Mouse (Mus musculus): ENCODE results near the gene Rcor1. TPM values are rescaled to one million over a fixed set of nuclear protein-coding genes. Genes with fewer than 3 reads are reported as not detected.
"Not testable (repeated sequence)": the region's sequence is repeated elsewhere in the genome, so short reads cannot be mapped to it uniquely, and the experiment has no call there.

The Rcor1 gene
- polyA plus RNA-seq, 1 experiment from 2014 or later = 8.0 TPM

- WGBS = 88% methylated on average over 2 of the region's 2 CpGs
- no peak overlapping the region for H3K4me2 ChIP-seq
- no peaks in the 10 kb centered on the region for H3K27me3 ChIP-seq
- H3K9ac ChIP-seq = no peak overlapping the region
- no peak overlapping the region for H3K4me3 ChIP-seq
- peaks cover 7% of the 10 kb centered on the region for H3K36me3 ChIP-seq (ENCODE audit: poor library complexity, severe bottlenecking)
- H3K9me3 ChIP-seq (replicated peaks) = no peaks in the 10 kb centered on the region
- no peak for ATAC-seq
- peaks cover 17% of the 10 kb centered on the region for H3K4me1 ChIP-seq
- H3K27ac ChIP-seq = no peak overlapping the region
Observed at GRCm38 (mm10) chr12:111044880-111045279, 5.7 kb downstream of the Rcor1 start.

DNA sequence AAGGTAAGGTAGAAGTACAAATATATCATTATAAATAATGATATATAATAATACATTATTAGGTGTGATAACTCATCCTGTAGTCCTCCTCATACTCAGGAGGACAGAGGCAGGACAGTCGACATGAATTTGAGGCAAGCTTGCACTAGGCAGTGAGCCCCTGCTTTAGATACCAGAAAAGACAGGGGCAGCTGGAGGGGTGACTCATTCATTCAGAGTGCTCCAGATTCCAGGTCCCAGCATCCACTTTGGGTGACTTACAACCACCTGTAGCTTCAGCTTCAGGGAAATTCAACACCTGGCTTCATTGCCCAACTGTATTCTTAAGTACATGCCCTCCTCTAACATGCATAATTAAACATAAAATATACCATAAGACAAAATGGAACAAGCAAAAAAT lies 7.7 kb downstream of the Rcor1 start:
- no peaks in the 10 kb centered on the region for H3K9me3 ChIP-seq (replicated peaks)
- WGBS = 78% methylated on average over 1 of the region's 1 CpGs

DNA sequence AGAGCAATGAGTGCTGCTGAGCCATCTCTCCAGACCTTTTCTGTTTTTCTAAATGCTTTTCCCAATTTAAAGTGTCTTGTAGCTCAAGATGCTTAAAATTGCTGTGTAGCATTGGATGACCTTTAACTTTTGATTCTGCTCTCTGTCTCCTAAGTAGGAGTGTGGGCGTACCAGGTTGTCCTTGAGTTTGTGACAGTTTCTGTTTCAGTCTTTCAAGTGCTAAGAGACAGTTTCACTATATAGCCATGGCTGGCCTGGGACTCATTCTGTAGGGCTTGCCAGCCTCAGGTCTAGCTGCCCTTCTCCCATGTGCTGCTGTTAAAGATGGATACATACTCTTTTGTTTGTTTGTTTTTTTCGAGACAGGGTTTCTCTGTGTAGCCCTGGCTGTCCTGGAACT lies 9.1 kb downstream of the Rcor1 start:
- ATAC-seq = no peak
- Histone ChIP-seq H3K27ac (no peak overlapping the region), H3K4me3 (no peak overlapping the region), H3K36me3 (ENCODE audit: poor library complexity, severe bottlenecking) (peaks cover 14% of the 10 kb centered on the region), H3K27me3 (no peaks in the 10 kb centered on the region), H3K4me2 (no peak overlapping the region), H3K9me3 (replicated peaks) (no peaks in the 10 kb centered on the region), H3K4me1 (peaks cover 7% of the 10 kb centered on the region; the same call in 1 of the 2 replicates), H3K9ac (no peak overlapping the region)
- 92% methylated on average over 2 of the region's 2 CpGs for WGBS

More for the DNA sequence above, 7.7 kb downstream of the Rcor1 start:
- H3K9ac ChIP-seq = no peak overlapping the region
- ATAC-seq = no peak
- peaks cover 7% of the 10 kb centered on the region; the same call in 1 of the 2 replicates for H3K4me1 ChIP-seq
- H3K36me3 ChIP-seq (ENCODE audit: poor library complexity, severe bottlenecking) = peaks cover 14% of the 10 kb centered on the region
- H3K4me2 ChIP-seq = no peak overlapping the region
- H3K4me3 ChIP-seq = no peak overlapping the region
- H3K27ac ChIP-seq = no peak overlapping the region
- no peaks in the 10 kb centered on the region for H3K27me3 ChIP-seq

GRCm38 (mm10) chr12:111050256-111050655 lies 11.1 kb downstream of the Rcor1 start:
- H3K4me3 ChIP-seq = no peak overlapping the region
- no peak for ATAC-seq
- peaks cover 11% of the 10 kb centered on the region for H3K36me3 ChIP-seq (ENCODE audit: poor library complexity, severe bottlenecking)
- H3K9ac ChIP-seq = no peak overlapping the region
- H3K27ac ChIP-seq = no peak overlapping the region
- 90% methylated on average over 2 of the region's 2 CpGs for WGBS
- H3K9me3 ChIP-seq (replicated peaks) = no peaks in the 10 kb centered on the region
- H3K4me2 ChIP-seq = no peak overlapping the region
- no peaks in the 10 kb centered on the region for H3K27me3 ChIP-seq
- peaks cover 7% of the 10 kb centered on the region; the same call in 1 of the 2 replicates for H3K4me1 ChIP-seq

GRCm38 (mm10) chr12:111063361-111063760 lies 24.2 kb downstream of the Rcor1 start:
- no peak overlapping the region for H3K27ac ChIP-seq
- no peak overlapping the region for H3K4me3 ChIP-seq
- 89% methylated on average over 2 of the region's 2 CpGs for WGBS
- H3K27me3 ChIP-seq = no peaks in the 10 kb centered on the region
- no peaks in the 10 kb centered on the region for H3K9me3 ChIP-seq (replicated peaks)
- H3K4me2 ChIP-seq = no peak overlapping the region
- H3K4me1 ChIP-seq = no peaks in the 10 kb centered on the region
- H3K9ac ChIP-seq = no peak overlapping the region
- ATAC-seq = no peak
- peaks cover 11% of the 10 kb centered on the region for H3K36me3 ChIP-seq (ENCODE audit: poor library complexity, severe bottlenecking)

GRCm38 (mm10) chr12:111064220-111064619 lies 25.1 kb downstream of the Rcor1 start:
- Histone ChIP-seq H3K9me3 (replicated peaks) (no peaks in the 10 kb centered on the region), H3K4me2 (no peak overlapping the region), H3K27me3 (no peaks in the 10 kb centered on the region), H3K27ac (no peak overlapping the region; the same call in 1 of the 2 replicates), H3K36me3 (ENCODE audit: poor library complexity, severe bottlenecking) (peaks cover 2% of the 10 kb centered on the region), H3K4me3 (no peak overlapping the region), H3K4me1 (no peaks in the 10 kb centered on the region), H3K9ac (no peak overlapping the region)
- ATAC-seq = no peak
- 94% methylated on average over 3 of the region's 3 CpGs for WGBS

- no peaks in the 10 kb centered on the region for H3K4me1 ChIP-seq
- no peak overlapping the region for H3K4me2 ChIP-seq
- no peak for ATAC-seq
- no peak overlapping the region for H3K4me3 ChIP-seq
- H3K27me3 ChIP-seq = no peaks in the 10 kb centered on the region
- 96% methylated on average over 5 of the region's 5 CpGs for WGBS
- no peak overlapping the region for H3K27ac ChIP-seq
- H3K36me3 ChIP-seq (ENCODE audit: poor library complexity, severe bottlenecking) = no peaks in the 10 kb centered on the region; the same call in 1 of the 2 replicates
- H3K9ac ChIP-seq = no peak overlapping the region
- H3K9me3 ChIP-seq (replicated peaks) = no peaks in the 10 kb centered on the region
Observed at GRCm38 (mm10) chr12:111065330-111065729, 26.2 kb downstream of the Rcor1 start.

DNA sequence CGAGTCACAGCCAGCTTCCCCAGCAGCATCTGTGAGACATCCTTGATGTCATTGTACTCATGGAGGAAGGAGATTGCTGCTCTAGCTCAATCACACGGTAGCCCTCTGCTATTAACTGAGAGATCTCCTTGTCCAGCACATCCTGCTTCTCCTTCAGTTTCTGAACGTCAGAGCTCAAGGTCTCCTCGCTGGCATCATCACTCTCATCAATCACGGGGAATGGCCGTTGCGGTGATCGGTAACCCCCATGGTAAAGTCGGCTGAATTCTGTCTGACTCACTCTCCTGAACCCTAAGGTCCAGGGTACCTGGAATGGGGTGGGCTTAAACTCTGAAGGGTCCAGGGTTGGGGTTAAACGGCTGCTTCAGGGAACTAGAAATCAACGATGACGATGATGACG lies 28.7 kb downstream of the Rcor1 start:
- no peak overlapping the region for H3K4me2 ChIP-seq
- H3K9ac ChIP-seq = no peak overlapping the region
- H3K4me3 ChIP-seq = no peak overlapping the region
- no peaks in the 10 kb centered on the region for H3K27me3 ChIP-seq
- ATAC-seq = no peak
- H3K9me3 ChIP-seq (replicated peaks) = no peaks in the 10 kb centered on the region
- no peak overlapping the region for H3K27ac ChIP-seq
- H3K36me3 ChIP-seq (ENCODE audit: poor library complexity, severe bottlenecking) = no peaks in the 10 kb centered on the region; the same call in none of the 2 replicates
- 94% methylated on average over 13 of the region's 13 CpGs for WGBS
- H3K4me1 ChIP-seq = no peaks in the 10 kb centered on the region

DNA sequence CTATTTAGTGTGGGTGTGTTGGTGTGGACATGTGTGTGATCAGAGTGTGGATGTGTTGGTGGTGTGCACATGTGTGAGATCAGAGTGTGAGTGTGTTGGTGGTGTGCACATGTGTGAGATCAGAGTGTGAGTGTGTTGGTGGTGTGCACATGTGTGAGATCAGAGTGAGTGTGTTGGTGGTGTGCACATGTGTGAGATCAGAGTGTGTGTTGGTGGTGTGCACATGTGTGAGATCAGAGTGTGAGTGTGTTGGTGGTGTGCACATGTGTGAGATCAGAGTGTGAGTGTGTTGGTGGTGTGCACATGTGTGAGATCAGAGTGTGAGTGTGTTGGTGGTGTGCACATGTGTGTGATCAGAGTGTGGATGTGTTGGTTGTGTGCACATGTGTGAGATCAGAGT lies 30.1 kb downstream of the Rcor1 start:
- H3K9me3 ChIP-seq (replicated peaks); H3K9ac ChIP-seq; H3K4me3 ChIP-seq; ATAC-seq; H3K27me3 ChIP-seq; H3K27ac ChIP-seq; H3K4me1 ChIP-seq; H3K36me3 ChIP-seq (ENCODE audit: poor library complexity, severe bottlenecking); H3K4me2 ChIP-seq: not testable (repeated sequence)

GRCm38 (mm10) chr12:111071009-111071408 lies 31.9 kb downstream of the Rcor1 start:
- Histone ChIP-seq H3K36me3 (ENCODE audit: poor library complexity, severe bottlenecking) (no peaks in the 10 kb centered on the region; the same call in 1 of the 2 replicates), H3K4me1 (no peaks in the 10 kb centered on the region), H3K9ac (no peak overlapping the region), H3K27me3 (no peaks in the 10 kb centered on the region), H3K9me3 (replicated peaks) (no peaks in the 10 kb centered on the region), H3K4me2 (no peak overlapping the region), H3K27ac (no peak overlapping the region), H3K4me3 (no peak overlapping the region)
- 91% methylated on average over 5 of the region's 5 CpGs for WGBS
- ATAC-seq = no peak

DNA sequence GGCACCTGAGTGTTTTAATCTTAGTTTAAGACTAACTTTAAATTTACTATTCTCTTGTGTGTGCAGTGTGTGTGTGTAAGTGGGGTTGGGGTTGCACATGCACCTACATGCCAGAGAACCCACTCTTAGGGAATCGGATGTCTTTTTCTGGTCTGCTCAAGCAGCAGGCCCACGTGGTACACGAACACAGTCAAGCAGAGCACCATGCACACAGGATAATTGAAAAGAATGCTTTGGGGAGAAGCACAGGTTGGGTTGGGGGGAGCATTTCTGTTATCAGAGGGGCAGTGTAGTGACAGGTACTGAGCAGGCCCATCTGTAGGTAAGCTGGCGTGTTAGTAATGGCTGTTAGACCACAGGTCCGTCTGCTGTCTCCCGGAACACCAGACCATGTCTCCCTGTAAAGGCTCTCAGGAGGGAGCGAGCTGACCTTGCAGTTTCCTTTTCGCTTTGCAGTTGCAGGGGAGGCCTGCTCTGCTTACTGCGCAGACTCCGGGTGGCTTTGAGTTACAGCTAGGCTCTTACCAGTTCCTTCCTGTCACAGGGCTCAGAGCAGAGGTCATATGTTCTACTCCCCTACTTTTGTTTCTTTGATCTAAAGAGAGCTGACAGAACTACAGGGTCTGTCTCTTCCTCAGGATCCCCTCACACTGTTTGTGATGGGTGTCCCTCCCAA lies 32.5 kb downstream of the Rcor1 start:
- H3K9ac ChIP-seq = no peak overlapping the region
- H3K27me3 ChIP-seq = no peaks in the 10 kb centered on the region
- no peak for ATAC-seq
- no peaks in the 10 kb centered on the region for H3K9me3 ChIP-seq (replicated peaks)
- no peak overlapping the region for H3K27ac ChIP-seq
- H3K4me3 ChIP-seq = no peak overlapping the region
- H3K4me2 ChIP-seq = no peak overlapping the region
- H3K4me1 ChIP-seq = no peaks in the 10 kb centered on the region
- H3K36me3 ChIP-seq (ENCODE audit: poor library complexity, severe bottlenecking) = no peaks in the 10 kb centered on the region; the same call in 1 of the 2 replicates
- WGBS = 91% methylated on average over 10 of the region's 10 CpGs

DNA sequence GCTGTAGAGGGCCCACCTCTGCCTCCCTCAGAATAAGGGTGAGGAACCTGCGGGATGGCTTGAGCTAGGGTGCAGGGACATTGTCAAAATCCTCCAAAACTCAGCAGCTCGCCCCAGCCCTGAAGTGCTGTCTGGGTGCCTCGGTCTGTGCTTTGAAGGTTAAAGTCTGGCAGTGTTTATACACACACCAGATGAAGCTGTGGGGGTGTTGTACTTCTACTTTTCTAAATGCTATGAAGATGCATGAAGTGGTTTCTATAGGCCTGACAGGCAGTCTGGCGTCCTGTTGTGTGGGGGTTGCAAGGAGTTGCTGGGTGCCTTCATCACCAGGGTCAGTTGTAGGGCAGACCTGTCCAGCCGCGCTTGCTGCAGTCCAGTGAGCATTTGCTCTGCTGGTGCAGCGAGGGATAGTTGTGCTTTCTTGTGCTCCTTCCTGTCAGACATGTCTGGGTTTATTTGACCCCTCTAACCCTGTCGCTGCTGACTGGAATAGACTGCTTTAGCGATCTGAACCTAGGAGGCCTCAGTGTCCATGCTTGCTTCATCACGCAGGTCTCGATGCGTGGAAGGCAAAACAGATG lies 37.3 kb downstream of the Rcor1 start:
- no peak overlapping the region for H3K4me2 ChIP-seq
- H3K36me3 ChIP-seq (ENCODE audit: poor library complexity, severe bottlenecking) = no peaks in the 10 kb centered on the region; the same call in 1 of the 2 replicates
- H3K4me1 ChIP-seq = no peaks in the 10 kb centered on the region
- H3K27ac ChIP-seq = no peak overlapping the region
- no peaks in the 10 kb centered on the region for H3K27me3 ChIP-seq
- H3K9me3 ChIP-seq (replicated peaks) = no peaks in the 10 kb centered on the region
- H3K4me3 ChIP-seq = no peak overlapping the region
- no peak overlapping the region for H3K9ac ChIP-seq
- WGBS = 85% methylated on average over 12 of the region's 12 CpGs
- ATAC-seq = no peak

DNA sequence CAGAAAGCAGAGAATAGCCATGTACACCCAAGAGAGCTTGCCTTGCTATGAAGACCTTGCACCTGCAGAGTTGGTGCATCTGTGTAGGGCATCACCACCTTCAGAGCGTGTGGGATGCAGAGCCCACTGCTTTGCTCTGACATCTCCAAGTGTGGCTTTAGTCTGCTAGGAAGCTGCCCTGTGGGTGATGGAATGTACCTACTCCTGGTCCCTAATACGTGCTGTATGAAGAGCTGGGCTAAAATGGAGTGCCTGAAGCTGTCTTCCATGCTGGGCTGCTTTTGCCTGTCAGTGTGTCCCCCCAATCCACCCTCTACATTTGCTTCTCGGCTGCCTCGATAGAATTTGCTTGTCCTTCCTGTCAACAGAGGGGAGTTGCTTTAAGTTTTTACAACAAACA lies 46.4 kb downstream of the Rcor1 start:
- WGBS = 93% methylated on average over 4 of the region's 4 CpGs
- Histone ChIP-seq H3K4me3 (no peak overlapping the region), H3K9me3 (replicated peaks) (no peaks in the 10 kb centered on the region), H3K9ac (no peak overlapping the region), H3K4me2 (no peak overlapping the region), H3K4me1 (peaks cover 11% of the 10 kb centered on the region; the same call in 1 of the 2 replicates), H3K27me3 (no peaks in the 10 kb centered on the region), H3K27ac (no peak overlapping the region), H3K36me3 (ENCODE audit: poor library complexity, severe bottlenecking) (peaks cover 18% of the 10 kb centered on the region)
- ATAC-seq = no peak

Measured in forebrain, embryonic 13.5 days (tissue).